Mouse (Mus musculus) cerebellum, postnatal 14 days (tissue): ENCODE measurements around the gene Bcas2.
A peak's percentile ranks its signal among the peaks of the same experiment; 100 is the strongest.

ENCODE experiments used
- DNase-seq, 2 experiments: peaks; one replicate each; pipeline ENCODE4 v3.0.0; 2021; ENCODE audit warnings: mixed read lengths in 2 of 2

The Bcas2 gene

GRCm38 (mm10) chr3:103223752-103224151 lies 52.3 kb downstream of the Bcas2 start:
- DNase-seq = peak; percentile 4 to 35

- DNase-seq = no peak
These were observed 52.8 kb downstream of the Bcas2 start for GRCm38 (mm10) chr3:103224231-103224765.

GRCm38 (mm10) chr3:103227729-103228128 lies 56.3 kb downstream of the Bcas2 start:
- DNase-seq = no peak
